Comparison of ENCODE assay signal across 23 mouse cellular contexts in genomic region chr9:47858134-47858533, GRCm38 (mm10).
DNase-seq lines count a peak whose midpoint lies in the region; ATAC-seq and TF ChIP-seq lines count a peak whose summit lies in the region.
"Had no signal": no experiment of that assay in that cellular context is flagged by ENCODE, and none has a peak within 500 bp of the region (broad histone marks: within the 10 kb centered on the region; RNA-seq: fewer than 3 reads in every experiment).

No protein-coding gene starts in this region.

- no peak for TF ChIP-seq CTCF in layer of hippocampus, adult 2 months (conservative IDR thresholded peaks at IDR 0.05)
- TF ChIP-seq CTCF in brain, embryonic 14.5 days (IDR thresholded peaks at IDR 0.05; ENCODE audit: borderline replicate concordance, extremely low read depth, insufficient read depth, insufficient read length): no peak

- no peak overlapping the region for H3K9ac ChIP-seq in forebrain, embryonic 12.5 days
- no peak overlapping the region for H3K9ac ChIP-seq in hindbrain, embryonic 15.5 days

- H3K4me2 ChIP-seq in forebrain, embryonic 12.5 days: no peak overlapping the region
- H3K4me2 ChIP-seq in hindbrain, embryonic 15.5 days: no peak overlapping the region
- H3K4me2 ChIP-seq: heart, embryonic 11.5 days; liver, embryonic 11.5 days had no signal

- TF ChIP-seq POLR2A in brain, embryonic 14.5 days (IDR thresholded peaks at IDR 0.05; ENCODE audit: borderline replicate concordance, extremely low read depth, insufficient read depth, insufficient read length, poor library complexity, severe bottlenecking): no peak

- H3K27me3 ChIP-seq in forebrain, embryonic 12.5 days: peaks cover 13% of the 10 kb centered on the region; the same call in 1 of the 2 replicates
- H3K27me3 ChIP-seq in forebrain, embryonic 10.5 days (ENCODE audit: poor library complexity, severe bottlenecking): peaks cover 17% of the 10 kb centered on the region; the same call in 1 of the 2 replicates
- H3K27me3 ChIP-seq in hindbrain, embryonic 15.5 days: no peaks in the 10 kb centered on the region
- H3K27me3 ChIP-seq: megakaryocyte, embryonic 14.5 days; Patski had no signal

- 52% methylated on average over 5 of the region's 5 CpGs for WGBS in forebrain, embryonic 12.5 days
- WGBS in forebrain, embryonic 10.5 days: 71% methylated on average over 5 of the region's 5 CpGs
- WGBS in hindbrain, embryonic 15.5 days: 31% methylated on average over 5 of the region's 5 CpGs

- no peak for DNase-seq in forebrain, embryonic 10.5 days (ENCODE audit: extremely low spot score, low spot score)
- peak in 1 of 2 experiments; percentile 26 for DNase-seq in layer of hippocampus, adult 2 months (ENCODE audit: low spot score in 2 of 2)
- DNase-seq in layer of hippocampus, postnatal 10 days (ENCODE audit: low spot score in 2 of 2): no peak
- peak; percentile 61 for DNase-seq in brain, embryonic 14.5 days (ENCODE audit: low read depth)
- no peak for DNase-seq in gastrocnemius, postnatal 10 days
- DNase-seq in frontal cortex, postnatal 25 days (ENCODE audit: low spot score in 2 of 2): no peak
- DNase-seq: adrenal gland, postnatal 10 days; cerebellum, adult 18-20 months; cerebellum, postnatal 36 days; heart, postnatal 10 days; kidney, adult 18-20 months; kidney, postnatal 14 days; lung, adult 18-20 months; lung, postnatal 14 days; right cerebral cortex, postnatal 25 days; thymus, postnatal 4 days had no signal

- H3K4me1 ChIP-seq in forebrain, embryonic 12.5 days: peaks cover 25% of the 10 kb centered on the region
- peaks cover 33% of the 10 kb centered on the region for H3K4me1 ChIP-seq in forebrain, embryonic 10.5 days
- peaks cover 27% of the 10 kb centered on the region for H3K4me1 ChIP-seq in hindbrain, embryonic 15.5 days (replicated peaks)
- H3K4me1 ChIP-seq: megakaryocyte, embryonic 14.5 days had no signal

- no peak for ATAC-seq in forebrain, embryonic 12.5 days (ENCODE audit: low FRiP score)
- 0 out of 2 replicates have a peak, but pooled peaks have one; percentile 52 for ATAC-seq in hindbrain, embryonic 15.5 days (ENCODE audit: low FRiP score, low read depth)
- ATAC-seq: Patski had no signal

- no peaks in the 10 kb centered on the region for H3K9me3 ChIP-seq in forebrain, embryonic 12.5 days
- H3K9me3 ChIP-seq in forebrain, embryonic 10.5 days: no peaks in the 10 kb centered on the region
- H3K9me3 ChIP-seq in hindbrain, embryonic 15.5 days: no peaks in the 10 kb centered on the region

- peaks cover 7% of the 10 kb centered on the region; the same call in 1 of the 2 replicates for H3K36me3 ChIP-seq in forebrain, embryonic 12.5 days (replicated peaks)
- H3K36me3 ChIP-seq in forebrain, embryonic 10.5 days (replicated peaks): peaks cover 9% of the 10 kb centered on the region; the same call in 1 of the 2 replicates
- peaks cover 7% of the 10 kb centered on the region; the same call in 1 of the 2 replicates for H3K36me3 ChIP-seq in hindbrain, embryonic 15.5 days

- no peak overlapping the region for H3K4me3 ChIP-seq in forebrain, embryonic 12.5 days (replicated peaks)
- H3K4me3 ChIP-seq in forebrain, embryonic 10.5 days: no peak overlapping the region
- H3K4me3 ChIP-seq in layer of hippocampus, adult 2 months: no peak overlapping the region
- no peak overlapping the region for H3K4me3 ChIP-seq in hindbrain, embryonic 15.5 days
- H3K4me3 ChIP-seq: erythroblast, embryonic 14.5 days; megakaryocyte, embryonic 14.5 days had no signal

- H3K27ac ChIP-seq in forebrain, embryonic 12.5 days: peak overlapping the region; percentile 36; the same call in 1 of the 2 replicates
- no peak overlapping the region for H3K27ac ChIP-seq in forebrain, embryonic 10.5 days
- H3K27ac ChIP-seq in layer of hippocampus, adult 2 months: peak overlapping the region; percentile 61
- peak overlapping the region; percentile 45 for H3K27ac ChIP-seq in hindbrain, embryonic 15.5 days (replicated peaks)
